Mouse (Mus musculus): ENCODE data around the gene Stard13. TPM values are rescaled to one million over a fixed set of nuclear protein-coding genes. Genes with fewer than 3 reads are reported as not detected.

Gene Stard13
- polyA plus RNA-seq, 1 experiment: 7.4 TPM

- DNase-seq (ENCODE audit: extremely low spot score in 1 of 2, low spot score in 1 of 2): no peak
Observed at GRCm38 (mm10) chr5:151145807-151146206, 87.8 kb downstream of the Stard13 start.

- no peak for DNase-seq (ENCODE audit: extremely low spot score in 1 of 2, low spot score in 1 of 2)
Observed at GRCm38 (mm10) chr5:151143955-151144354, 89.7 kb downstream of the Stard13 start.

GRCm38 (mm10) chr5:151142671-151143601 is 90.7 kb downstream of the Stard13 start:
- DNase-seq (ENCODE audit: extremely low spot score in 1 of 2, low spot score in 1 of 2): peak in 1 of 2 experiments; percentile 20

- DNase-seq (ENCODE audit: extremely low spot score in 1 of 2, low spot score in 1 of 2): peak in 1 of 2 experiments; percentile 40
Observed at GRCm38 (mm10) chr5:151142241-151142640, 91.4 kb downstream of the Stard13 start.

DNA sequence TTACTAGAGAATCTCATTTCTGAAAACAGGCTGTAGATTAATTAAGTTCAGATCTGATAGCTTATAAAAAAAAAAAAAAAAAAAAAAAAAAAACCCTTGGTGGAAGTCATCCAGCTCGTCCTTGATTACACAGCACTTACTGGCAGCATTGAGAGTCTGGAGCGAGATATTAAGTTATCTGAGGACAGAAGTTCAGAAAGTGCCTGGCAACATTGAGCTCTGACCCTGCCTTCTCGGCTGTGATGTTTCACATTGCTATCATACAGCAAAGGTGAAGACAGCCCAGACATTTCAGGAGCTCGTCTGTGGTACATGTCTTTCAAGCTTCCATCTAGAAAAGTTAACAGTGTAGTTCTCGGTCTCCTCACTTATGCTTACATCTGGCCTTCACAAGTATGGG is 95.7 kb downstream of the Stard13 start:
- DNase-seq (ENCODE audit: extremely low spot score in 1 of 2, low spot score in 1 of 2): no peak

- DNase-seq (ENCODE audit: extremely low spot score in 1 of 2, low spot score in 1 of 2): peak in 1 of 2 experiments; percentile 49
Observed at GRCm38 (mm10) chr5:151137311-151137710, 96.3 kb downstream of the Stard13 start.

GRCm38 (mm10) chr5:151135965-151136364 is 97.7 kb downstream of the Stard13 start:
- peak; percentile 43 to 57 for DNase-seq (ENCODE audit: extremely low spot score in 1 of 2, low spot score in 1 of 2)

GRCm38 (mm10) chr5:151135078-151135826 is 98.4 kb downstream of the Stard13 start:
- no peak for DNase-seq (ENCODE audit: extremely low spot score in 1 of 2, low spot score in 1 of 2)

DNA sequence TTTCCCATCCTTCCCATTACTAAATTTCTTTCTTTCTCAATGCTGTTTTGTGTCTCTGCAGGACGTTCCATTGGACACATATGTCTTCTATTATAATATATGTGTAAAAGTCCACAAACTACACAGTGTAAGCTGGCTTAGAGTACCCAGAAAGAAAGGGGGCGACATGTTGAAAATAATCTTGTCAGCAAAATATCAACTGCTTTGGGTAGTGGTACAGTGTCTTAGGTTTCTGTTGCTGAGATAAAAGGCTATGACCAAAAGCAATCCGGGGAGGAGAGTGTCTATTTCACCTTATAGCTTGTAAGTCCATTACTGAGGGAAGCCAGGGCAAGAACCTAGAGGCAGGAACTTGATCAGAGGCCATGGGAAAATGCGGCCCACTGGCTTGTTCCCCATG is 99.4 kb downstream of the Stard13 start:
- DNase-seq (ENCODE audit: extremely low spot score in 1 of 2, low spot score in 1 of 2): no peak

- DNase-seq (ENCODE audit: extremely low spot score in 1 of 2, low spot score in 1 of 2): no peak
Observed at GRCm38 (mm10) chr5:151133744-151134143, 99.9 kb downstream of the Stard13 start.

DNA sequence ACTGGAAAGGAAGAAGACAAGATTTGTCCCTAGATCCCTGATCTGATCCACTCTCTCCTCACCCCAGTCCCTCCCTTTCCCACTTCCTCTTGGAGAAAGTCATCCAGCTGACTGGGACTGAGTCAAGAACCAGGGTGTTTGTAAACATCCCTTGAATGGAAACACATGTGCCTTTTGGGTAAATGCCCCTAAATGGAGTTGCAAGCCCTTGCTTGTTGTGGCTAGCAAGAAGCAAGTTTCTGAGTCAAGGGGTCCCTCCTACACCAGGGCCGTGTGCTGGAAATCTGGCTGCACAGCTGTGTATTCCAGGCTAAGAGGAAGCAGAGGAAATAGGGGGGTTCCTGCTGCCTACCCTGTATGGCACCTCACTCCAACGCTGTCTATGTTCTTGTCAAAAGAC is 103.9 kb downstream of the Stard13 start:
- DNase-seq (ENCODE audit: extremely low spot score in 1 of 2, low spot score in 1 of 2): no peak

DNA sequence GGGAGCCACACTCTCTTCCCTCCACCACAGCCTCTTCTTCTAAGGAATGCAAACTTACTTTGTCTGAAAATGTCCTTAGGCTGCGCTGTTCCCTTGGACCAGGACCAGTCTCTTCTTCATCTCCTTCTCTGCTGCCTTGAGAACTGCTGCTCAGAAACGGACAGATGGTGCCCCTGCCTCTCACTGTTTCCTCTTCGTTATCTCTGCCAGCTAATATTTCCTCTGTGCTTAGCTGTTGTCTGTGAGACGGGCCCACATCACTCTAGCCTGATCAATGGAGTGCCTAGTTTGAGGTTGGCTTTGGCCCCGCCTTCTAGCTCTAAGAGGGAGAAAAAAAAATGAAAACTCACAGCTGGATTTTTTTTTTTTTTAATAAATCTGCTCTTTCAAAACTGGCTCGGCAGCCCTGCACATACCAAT is 106.3 kb downstream of the Stard13 start:
- DNase-seq (ENCODE audit: extremely low spot score in 1 of 2, low spot score in 1 of 2): no peak

DNA sequence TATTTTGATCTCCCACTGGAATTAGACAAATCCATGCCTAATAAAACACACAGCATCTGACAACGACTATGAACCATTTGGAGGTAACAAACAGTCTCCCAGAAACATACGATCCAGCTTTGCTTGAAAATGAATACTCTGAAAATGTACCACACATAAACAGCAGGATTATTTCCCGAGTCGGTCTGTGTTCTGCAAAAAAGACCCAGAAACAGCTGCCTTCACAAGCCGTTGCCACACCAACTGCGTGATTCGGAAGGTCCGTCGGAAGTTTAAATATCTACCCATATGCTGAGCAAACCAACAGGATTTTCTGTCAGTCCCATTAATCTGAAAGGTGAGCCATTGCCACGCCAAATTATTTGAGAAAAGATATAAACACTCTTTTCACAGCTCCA is 107.0 kb downstream of the Stard13 start:
- no peak for DNase-seq (ENCODE audit: extremely low spot score in 1 of 2, low spot score in 1 of 2)

DNA sequence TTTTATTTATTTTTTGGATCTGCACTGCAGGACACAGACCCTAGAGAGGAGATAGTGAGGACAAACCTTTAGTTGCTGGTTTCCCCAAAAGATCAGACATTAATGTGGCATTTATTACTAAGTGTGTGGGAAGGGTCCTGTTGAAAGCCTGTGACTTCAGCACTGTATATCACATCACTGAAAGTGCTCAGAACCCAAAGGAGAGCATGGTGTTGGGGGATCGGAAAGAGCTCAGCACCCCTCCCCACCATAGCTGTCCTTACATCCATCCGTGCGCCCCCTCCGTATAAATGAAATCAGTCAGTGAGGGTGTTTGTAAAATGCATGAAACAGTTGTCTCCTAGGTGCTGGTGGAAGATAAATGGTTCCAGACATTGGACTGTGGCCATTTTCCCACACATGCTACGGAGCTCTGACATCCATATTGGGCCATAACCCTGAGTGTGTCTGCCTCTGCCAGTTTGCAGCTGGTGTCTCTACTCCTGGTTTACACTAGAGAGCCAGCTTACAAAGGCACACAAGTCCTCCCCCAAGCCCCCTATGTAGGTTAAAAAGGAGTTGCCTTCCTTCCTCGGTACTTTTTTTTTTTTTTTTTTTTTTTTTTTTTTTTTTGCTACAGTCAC is 107.5 kb downstream of the Stard13 start:
- DNase-seq (ENCODE audit: extremely low spot score in 1 of 2, low spot score in 1 of 2): no peak

DNA sequence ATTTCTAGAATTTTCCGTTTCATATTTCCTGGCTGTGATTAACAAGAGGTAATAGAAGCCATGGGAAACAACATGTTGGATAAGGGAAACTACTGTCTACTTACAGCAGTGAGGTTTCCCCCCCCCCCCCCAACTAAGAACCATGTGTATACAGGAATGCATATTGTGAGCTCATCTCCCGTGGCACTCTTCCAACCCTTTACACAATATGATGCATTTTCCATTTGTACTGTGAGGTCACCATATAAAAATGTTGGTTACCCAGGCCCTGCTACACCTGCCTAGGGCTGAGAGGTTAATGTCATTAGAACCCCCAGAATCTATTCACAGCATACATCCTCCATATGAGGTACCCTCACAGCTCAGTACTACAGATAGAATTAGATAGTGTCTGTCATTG is 115.8 kb downstream of the Stard13 start:
- DNase-seq (ENCODE audit: extremely low spot score in 1 of 2, low spot score in 1 of 2): no peak

- DNase-seq (ENCODE audit: extremely low spot score in 1 of 2, low spot score in 1 of 2): no peak
Observed at GRCm38 (mm10) chr5:151116192-151116887, 117.3 kb downstream of the Stard13 start.

DNA sequence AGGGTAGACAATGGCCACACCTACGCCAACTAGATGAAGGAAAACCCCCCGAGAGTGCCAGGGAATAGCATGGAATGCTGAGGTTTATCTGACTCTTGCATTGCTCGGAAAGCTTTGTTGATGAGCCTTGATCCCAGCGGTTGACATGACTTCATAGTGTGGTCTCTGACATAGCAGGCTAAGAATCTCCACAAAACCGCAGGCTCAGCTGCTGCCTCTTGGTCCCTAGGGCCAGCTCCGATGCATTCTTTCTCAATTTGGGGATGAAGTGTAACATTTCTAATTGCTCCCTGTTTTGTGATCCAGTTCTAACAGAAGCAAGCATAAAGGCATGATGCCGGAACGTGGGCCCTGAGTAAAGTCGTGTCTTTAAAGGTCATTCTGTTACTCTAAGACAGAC is 120.9 kb downstream of the Stard13 start:
- DNase-seq (ENCODE audit: extremely low spot score in 1 of 2, low spot score in 1 of 2): no peak

DNA sequence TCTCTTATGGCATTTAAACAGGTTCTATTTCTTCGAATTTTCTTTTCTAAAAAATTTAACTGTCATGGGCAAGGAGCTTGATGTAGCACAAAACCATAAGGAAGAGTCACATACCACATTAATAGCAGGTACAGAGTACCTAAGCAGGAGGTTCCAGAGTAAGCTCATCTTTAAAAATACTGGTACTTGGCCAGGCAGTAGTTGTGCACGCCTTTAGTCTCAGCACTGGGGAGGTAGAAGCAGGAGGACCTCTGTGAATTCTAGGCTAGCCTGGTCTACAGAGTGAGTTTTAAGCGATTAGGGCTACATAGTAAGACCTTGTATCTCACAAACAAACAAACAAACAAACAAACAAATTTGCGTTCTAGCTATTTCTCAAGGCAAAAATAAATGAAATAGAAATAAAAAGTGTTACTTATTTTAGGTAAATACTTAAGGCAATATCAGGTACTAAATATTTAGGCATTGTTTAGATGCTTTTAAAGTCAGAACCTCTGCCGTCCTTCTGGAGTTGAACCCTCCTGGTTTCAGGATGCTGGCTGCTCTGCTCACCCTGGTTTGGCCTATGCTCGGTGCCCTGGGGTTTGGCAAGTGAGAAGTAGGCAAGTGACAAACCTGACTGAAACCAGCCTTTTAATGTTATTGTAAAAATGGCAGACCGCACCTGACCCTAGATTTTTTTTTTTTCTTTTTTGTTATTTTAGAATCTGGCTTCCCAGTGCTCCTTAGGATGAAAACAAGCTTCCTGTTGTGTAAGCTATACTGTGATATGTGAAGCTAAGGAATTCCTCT is 122.4 kb downstream of the Stard13 start:
- DNase-seq (ENCODE audit: extremely low spot score in 1 of 2, low spot score in 1 of 2): no peak

DNA sequence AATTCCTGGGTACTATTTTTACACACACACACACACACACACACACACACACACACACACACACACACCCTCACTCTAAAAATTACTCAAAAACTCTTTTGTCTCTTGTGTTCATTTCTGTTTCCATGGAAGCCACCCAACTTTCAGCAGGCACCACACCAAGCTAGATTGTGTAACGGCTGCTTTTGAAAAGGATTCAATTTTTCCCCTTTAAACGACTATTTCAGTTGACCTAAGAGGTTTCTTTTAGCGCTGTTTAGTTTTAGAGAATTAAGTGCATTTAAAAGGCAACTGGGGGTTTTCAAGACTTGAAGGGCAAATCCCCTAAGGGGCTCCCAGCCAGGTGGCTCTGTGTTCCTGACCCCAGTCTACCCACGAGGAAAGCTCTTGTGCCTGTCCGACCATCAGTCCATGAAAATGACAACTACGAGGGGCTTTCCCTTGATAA is 123.2 kb downstream of the Stard13 start:
- DNase-seq (ENCODE audit: extremely low spot score in 1 of 2, low spot score in 1 of 2): peak; percentile 65 to 80

DNA sequence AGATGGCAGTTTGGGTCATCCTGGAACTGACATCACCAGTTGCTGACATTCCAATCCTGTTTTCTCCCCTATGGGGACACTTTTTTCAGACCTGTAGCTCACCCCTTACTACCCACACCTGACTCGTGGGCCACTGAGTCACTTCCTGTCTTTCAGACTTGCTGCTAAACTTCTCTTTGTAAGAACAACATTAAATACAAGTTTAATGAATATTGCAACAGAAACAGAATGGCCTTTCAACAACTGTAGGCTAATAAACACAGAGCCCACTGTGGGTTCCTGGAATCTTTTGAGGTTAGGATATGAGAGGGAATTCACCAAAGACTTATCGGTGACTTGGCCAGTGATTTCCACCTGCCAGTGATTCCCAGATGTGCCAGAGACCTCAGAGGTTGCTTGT is 123.8 kb downstream of the Stard13 start:
- DNase-seq (ENCODE audit: extremely low spot score in 1 of 2, low spot score in 1 of 2): no peak

All from frontal cortex, adult 2 months (tissue).